Mouse (Mus musculus): ENCODE measurements around the gene Cxcr2.

GRCm38 (mm10) chr1:74192711-74193110 is 38.9 kb downstream of the Cxcr2 start:
- TF ChIP-seq CTCF (IDR thresholded peaks at IDR 0.05; ENCODE audit: low read depth) = no peak
- no peak for TF ChIP-seq EP300 (optimal IDR thresholded peaks at IDR 0.05)
